ENCODE assay signal across 17 mouse cellular contexts in the genomic region with DNA sequence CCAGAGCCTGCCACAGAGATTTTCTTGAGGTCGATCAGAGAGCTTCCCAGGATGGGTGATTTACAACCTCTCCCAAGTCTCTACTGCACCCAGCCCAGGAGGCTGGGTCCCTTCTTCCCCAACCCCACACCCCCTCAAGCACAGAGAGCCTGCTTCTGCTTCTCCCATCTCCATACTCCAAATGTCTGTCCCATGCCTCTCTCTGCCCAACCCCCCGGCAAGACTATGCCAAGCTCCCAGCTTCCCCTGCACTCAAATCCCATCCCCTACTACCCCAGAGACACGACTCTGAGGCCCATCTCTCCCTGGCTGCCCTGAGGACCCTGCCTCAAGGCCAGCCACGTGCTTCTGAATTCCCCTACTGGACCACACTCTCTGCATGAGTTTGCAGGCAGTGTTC.
DNase-seq lines count a peak whose midpoint lies in the region; ATAC-seq and TF ChIP-seq lines count a peak whose summit lies in the region.
"Had no signal": no experiment of that assay in that cellular context is flagged by ENCODE, and none has a peak within 500 bp of the region (broad histone marks: within the 10 kb centered on the region; RNA-seq: fewer than 3 reads in every experiment).

No protein-coding gene starts in this region.

- no peak for DNase-seq in forebrain, embryonic 10.5 days (ENCODE audit: extremely low spot score, low spot score)
- DNase-seq in lung, embryonic 14.5 days: no peak
- no peak for DNase-seq in lung, adult 2 months
- DNase-seq in 3T3-L1 (ENCODE audit: low read depth, low spot score): peak; percentile 19
- DNase-seq: gastrocnemius, postnatal 25 days; heart, postnatal 14 days; kidney, adult 9 months; right cerebral cortex, postnatal 25 days; thymus, postnatal 14 days had no signal

- no peak for TF ChIP-seq POLR2A in lung, adult 2 months (IDR thresholded peaks at IDR 0.05; ENCODE audit: borderline replicate concordance, extremely low read depth, low read depth, low read length)

- no peaks in the 10 kb centered on the region for H3K9me3 ChIP-seq in forebrain, embryonic 13.5 days (replicated peaks)
- H3K9me3 ChIP-seq in forebrain, embryonic 10.5 days: no peaks in the 10 kb centered on the region
- no peaks in the 10 kb centered on the region for H3K9me3 ChIP-seq in lung, embryonic 14.5 days (ENCODE audit: low read depth, low read length)
- H3K9me3 ChIP-seq in hindbrain, embryonic 12.5 days (replicated peaks): no peaks in the 10 kb centered on the region
- H3K9me3 ChIP-seq: heart, embryonic 10.5 days; liver, embryonic 12.5 days had no signal

- no peak overlapping the region for H3K4me3 ChIP-seq in forebrain, embryonic 13.5 days
- H3K4me3 ChIP-seq in forebrain, embryonic 10.5 days: no peak overlapping the region
- no peak overlapping the region for H3K4me3 ChIP-seq in lung, embryonic 14.5 days (ENCODE audit: low read depth, low read length)
- H3K4me3 ChIP-seq in lung, adult 2 months (replicated peaks; ENCODE audit: extremely low read depth, low read depth, low read length): no peak overlapping the region
- no peak overlapping the region for H3K4me3 ChIP-seq in hindbrain, embryonic 12.5 days
- H3K4me3 ChIP-seq: heart, embryonic 10.5 days; liver, embryonic 12.5 days had no signal

- no peak for ATAC-seq in forebrain, embryonic 13.5 days
- no peak for ATAC-seq in lung, embryonic 14.5 days (ENCODE audit: insufficient read depth)
- ATAC-seq in hindbrain, embryonic 12.5 days (ENCODE audit: low FRiP score): no peak
- no peak for ATAC-seq in megakaryocyte, adult 5-6 weeks (ENCODE audit: poor library complexity, severe bottlenecking)
- no peak for ATAC-seq in frontal cortex, adult (ENCODE audit: low TSS enrichment)
- ATAC-seq: activated CD4-positive, CD25-positive, alpha-beta regulatory T cell, adult 4 months; liver, embryonic 12.5 days; Patski had no signal

- H3K27me3 ChIP-seq in forebrain, embryonic 13.5 days: no peaks in the 10 kb centered on the region
- H3K27me3 ChIP-seq in forebrain, embryonic 10.5 days (ENCODE audit: poor library complexity, severe bottlenecking): no peaks in the 10 kb centered on the region
- no peaks in the 10 kb centered on the region for H3K27me3 ChIP-seq in lung, embryonic 14.5 days (ENCODE audit: insufficient read depth, low read length)
- H3K27me3 ChIP-seq in hindbrain, embryonic 12.5 days: no peaks in the 10 kb centered on the region
- H3K27me3 ChIP-seq: Patski had no signal

- H3K27ac ChIP-seq in forebrain, embryonic 13.5 days: 0 out of 2 replicates have a peak overlapping the region, but pooled peaks have one; percentile 25
- no peak overlapping the region for H3K27ac ChIP-seq in forebrain, embryonic 10.5 days
- H3K27ac ChIP-seq in lung, embryonic 14.5 days (ENCODE audit: low read depth): peak overlapping the region; percentile 80
- peak overlapping the region; percentile 70; the same call in 1 of the 2 replicates for H3K27ac ChIP-seq in hindbrain, embryonic 12.5 days
- H3K27ac ChIP-seq: liver, embryonic 12.5 days had no signal

- peaks cover 17% of the 10 kb centered on the region for H3K36me3 ChIP-seq in forebrain, embryonic 13.5 days (ENCODE audit: poor library complexity, severe bottlenecking)
- H3K36me3 ChIP-seq in forebrain, embryonic 10.5 days (replicated peaks): peaks cover 16% of the 10 kb centered on the region
- H3K36me3 ChIP-seq in lung, embryonic 14.5 days (ENCODE audit: insufficient read depth): peaks cover 6% of the 10 kb centered on the region; the same call in 1 of the 2 replicates
- H3K36me3 ChIP-seq in hindbrain, embryonic 12.5 days: peaks cover 6% of the 10 kb centered on the region; the same call in 1 of the 2 replicates
- H3K36me3 ChIP-seq: heart, embryonic 10.5 days; liver, embryonic 12.5 days had no signal

- no peak overlapping the region for H3K9ac ChIP-seq in forebrain, embryonic 13.5 days
- H3K9ac ChIP-seq in lung, embryonic 14.5 days: no peak overlapping the region
- no peak overlapping the region for H3K9ac ChIP-seq in hindbrain, embryonic 12.5 days
- H3K9ac ChIP-seq: liver, embryonic 12.5 days had no signal

- WGBS in forebrain, embryonic 13.5 days: 64% methylated on average over 4 of the region's 4 CpGs
- 67% methylated on average over 4 of the region's 4 CpGs for WGBS in forebrain, embryonic 10.5 days
- WGBS in lung, embryonic 14.5 days: 32% methylated on average over 4 of the region's 4 CpGs
- WGBS in lung, adult 2 months: 62% methylated on average over 4 of the region's 4 CpGs
- WGBS in hindbrain, embryonic 12.5 days: 67% methylated on average over 4 of the region's 4 CpGs

- no peak overlapping the region for H3K4me2 ChIP-seq in forebrain, embryonic 13.5 days
- H3K4me2 ChIP-seq in lung, embryonic 14.5 days: no peak overlapping the region
- H3K4me2 ChIP-seq in hindbrain, embryonic 12.5 days (replicated peaks): no peak overlapping the region
- H3K4me2 ChIP-seq: liver, embryonic 12.5 days had no signal

- no peak for TF ChIP-seq CTCF in lung, embryonic 14.5 days (IDR thresholded peaks at IDR 0.05; ENCODE audit: low read depth)
- no peak for TF ChIP-seq CTCF in lung, adult 2 months (IDR thresholded peaks at IDR 0.05; ENCODE audit: insufficient read depth, low read length)

- peaks cover 37% of the 10 kb centered on the region for H3K4me1 ChIP-seq in forebrain, embryonic 13.5 days
- H3K4me1 ChIP-seq in forebrain, embryonic 10.5 days: peaks cover 12% of the 10 kb centered on the region
- H3K4me1 ChIP-seq in lung, embryonic 14.5 days (ENCODE audit: insufficient read depth): peaks cover 38% of the 10 kb centered on the region
- peaks cover 2% of the 10 kb centered on the region; the same call in 1 of the 2 replicates for H3K4me1 ChIP-seq in lung, adult 2 months (ENCODE audit: control insufficient read depth, insufficient read depth, low read length)
- H3K4me1 ChIP-seq in hindbrain, embryonic 12.5 days: peaks cover 28% of the 10 kb centered on the region
